Mouse (Mus musculus) right cerebral cortex, postnatal 14 days (tissue): ENCODE results near the gene Esp24.
"Not testable (repeated sequence)": the region's sequence is repeated elsewhere in the genome, so short reads cannot be mapped to it uniquely, and the experiment has no call there.

Source experiments
- DNase-seq: peaks from one replicate; pipeline ENCODE4 v3.0.0; 2022

The Esp24 gene

DNA sequence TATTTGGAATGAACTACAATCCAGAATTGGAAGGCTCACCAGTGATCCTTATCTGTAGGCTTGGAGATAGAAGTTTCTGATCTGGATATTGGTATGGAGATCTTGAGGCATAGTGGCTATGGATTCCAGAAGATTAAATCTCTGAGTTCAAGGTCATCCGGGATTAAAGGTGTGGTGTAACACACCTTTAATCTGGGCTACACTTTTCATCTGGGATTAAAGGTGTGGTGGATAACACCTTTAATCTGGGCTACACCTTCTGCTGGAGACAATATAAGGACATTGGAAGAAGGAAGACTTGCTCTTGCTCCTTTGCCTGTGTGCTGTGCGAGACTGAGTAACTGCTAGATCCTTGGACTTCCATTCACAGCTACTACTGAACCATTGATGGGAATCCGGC, at the start of gene Esp24:
Gene Esp24 (plus strand): TSS at position 301 of the 400 bp plus-strand sequence.
- not testable (repeated sequence) for DNase-seq

DNA sequence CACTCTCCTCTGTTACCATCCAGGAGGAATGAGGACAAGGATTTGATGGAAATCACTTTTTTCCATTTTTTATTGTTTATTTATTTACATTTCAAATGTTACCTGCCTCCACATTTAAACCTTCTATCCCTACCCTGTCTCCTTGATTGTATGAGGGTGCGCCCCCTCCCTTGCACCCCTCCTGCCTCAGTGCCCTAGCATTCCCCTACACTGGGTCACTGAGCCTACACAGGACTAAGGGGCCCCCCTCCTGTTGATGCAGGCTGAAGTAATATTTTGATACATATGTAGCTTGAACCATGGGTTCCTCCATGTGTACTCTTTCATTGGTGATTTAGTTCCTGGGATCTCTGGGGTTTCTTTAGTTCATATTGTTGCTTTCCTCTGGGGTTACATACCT, 26.6 kb upstream of the Esp24 start:
- DNase-seq, result no peak

DNA sequence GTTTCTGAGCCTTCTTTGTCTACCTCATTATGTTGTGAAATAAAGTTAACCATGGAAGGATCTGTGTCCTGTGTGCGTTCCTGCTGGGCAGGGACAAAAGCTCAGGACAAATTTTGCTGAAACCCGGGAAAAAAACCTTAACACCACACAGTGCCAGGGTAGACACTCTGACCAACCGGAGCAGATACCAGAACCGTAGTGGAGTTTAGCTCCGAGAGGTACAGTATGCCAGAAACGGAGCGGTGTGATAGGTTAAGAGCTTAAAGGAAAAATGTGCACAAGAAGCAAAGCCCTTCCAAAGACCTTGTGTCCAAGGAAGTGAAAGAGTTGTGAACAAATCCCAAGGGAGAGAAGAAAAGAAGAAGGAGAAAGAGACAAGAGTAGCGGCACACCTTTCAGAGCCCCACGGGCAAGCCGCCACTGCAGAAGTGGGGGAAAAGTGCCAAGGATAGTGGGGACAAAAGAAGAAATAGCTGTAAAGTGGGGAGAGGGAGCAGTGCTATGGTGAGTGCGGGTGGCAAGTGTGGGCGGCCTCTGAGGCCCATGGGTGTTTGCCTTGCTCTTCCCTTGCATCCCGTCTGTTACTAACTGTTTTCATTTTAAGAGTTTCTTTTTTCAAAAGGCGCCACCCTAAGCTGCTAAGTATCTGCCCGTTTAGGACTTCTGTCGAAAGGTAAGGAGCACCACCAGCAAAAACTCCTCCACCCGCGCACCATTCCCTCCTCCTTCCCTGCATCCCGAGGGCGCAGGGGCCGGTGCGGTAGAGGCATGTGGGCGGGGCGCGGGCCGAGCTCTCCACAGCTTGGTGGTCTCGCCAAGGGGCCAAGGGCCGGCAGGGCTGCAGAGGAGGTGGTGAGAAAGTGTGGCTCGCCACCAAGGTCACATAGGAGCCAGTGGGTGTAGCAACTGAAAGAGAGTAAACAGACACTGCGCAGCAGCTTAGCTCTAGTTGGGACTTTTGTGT, 25.5 kb upstream of the Esp24 start:
- DNase-seq, result no peak

DNA sequence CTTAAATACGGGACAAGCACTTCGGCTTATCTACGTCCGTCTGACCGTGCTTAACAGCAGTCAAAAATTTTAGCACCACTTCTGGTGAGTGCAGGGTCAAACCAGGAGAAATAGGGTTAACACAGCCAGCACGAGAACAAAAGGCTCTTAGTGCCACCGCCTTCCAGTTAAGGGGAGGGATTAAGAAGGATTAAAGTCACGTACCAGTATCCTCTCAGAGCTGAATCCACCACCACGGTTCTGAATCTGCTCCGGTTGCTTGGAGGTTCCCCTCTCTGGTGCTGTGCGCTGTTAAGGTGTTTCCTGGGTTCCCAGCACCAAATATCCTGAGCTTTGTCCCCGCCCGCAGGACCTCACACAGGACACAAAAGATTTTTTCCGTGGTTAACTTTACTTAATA, 19.3 kb upstream of the Esp24 start:
- no peak for DNase-seq

DNA sequence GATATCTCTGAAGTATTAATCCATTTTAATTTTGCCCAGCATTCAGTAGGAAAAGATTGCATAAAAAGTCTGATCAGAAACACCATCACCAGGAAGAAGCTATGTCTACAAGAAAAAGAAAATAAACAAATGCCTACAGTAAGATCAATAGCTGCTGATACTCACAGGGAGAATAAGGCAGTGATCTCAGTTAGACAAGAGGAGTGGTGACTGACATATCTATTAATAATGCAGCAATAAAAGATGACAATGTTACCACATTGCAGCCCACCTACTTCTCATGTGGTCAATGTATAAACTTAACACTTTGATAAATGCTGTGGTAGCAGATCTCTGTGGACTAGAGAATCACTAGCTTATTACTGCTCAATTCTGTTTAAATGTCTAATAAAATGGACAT, 6.7 kb downstream of the Esp24 start, which contains the start of gene Gm21903:
Gene Gm21903 (minus strand): TSS at position 101 of the 400 bp plus-strand sequence.
- DNase-seq, result no peak

DNA sequence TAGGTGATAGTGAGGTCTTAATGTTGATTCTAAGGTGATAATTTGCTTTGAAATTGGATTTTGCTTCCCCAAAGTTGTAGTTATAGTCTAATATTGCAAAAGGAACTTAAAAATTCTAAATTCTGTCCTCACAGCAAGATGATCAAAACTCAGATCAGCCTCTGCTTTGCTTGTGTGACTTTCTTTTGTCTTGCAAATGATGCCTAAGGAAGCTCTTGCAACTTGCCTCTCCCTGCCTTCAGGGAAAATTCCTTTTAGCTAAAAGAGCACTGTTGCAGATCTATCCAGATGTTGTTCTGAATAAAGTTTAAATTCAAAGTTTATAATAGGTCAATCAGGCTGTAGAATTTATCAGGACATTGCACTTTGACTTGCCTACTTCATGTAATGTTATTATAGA, 27.1 kb downstream of the Esp24 start:
- no peak for DNase-seq

DNA sequence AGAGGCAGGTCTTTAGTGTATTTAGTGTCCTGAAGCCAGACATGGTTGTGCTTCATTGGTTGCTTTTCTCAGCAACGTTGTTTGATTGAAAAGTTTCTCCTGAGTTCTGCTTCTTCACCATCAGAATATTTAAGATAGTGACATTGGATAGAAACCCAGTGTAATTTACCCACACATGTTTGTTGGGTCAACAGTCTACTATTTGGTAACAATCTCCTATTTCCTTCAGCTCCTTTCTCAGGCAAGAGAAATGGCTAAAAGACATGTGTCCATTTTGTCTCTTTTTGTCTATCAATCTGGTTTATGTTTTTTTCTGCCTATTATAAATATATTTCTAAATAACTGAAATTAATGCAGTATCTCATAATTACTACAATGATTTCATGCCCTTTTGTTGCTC, 40.4 kb downstream of the Esp24 start, which contains the start of gene Esp23:
Gene Esp23 (minus strand): TSS at position 101 of the 400 bp plus-strand sequence.
- no peak for DNase-seq
